Mouse (Mus musculus) 416B (cell line): ENCODE data around the gene Col27a1.

Experiments
- DNase-seq: peaks from one replicate; pipeline ENCODE4 v3.0.0; 2011; ENCODE audit warnings: low read depth

Col27a1 gene

DNA sequence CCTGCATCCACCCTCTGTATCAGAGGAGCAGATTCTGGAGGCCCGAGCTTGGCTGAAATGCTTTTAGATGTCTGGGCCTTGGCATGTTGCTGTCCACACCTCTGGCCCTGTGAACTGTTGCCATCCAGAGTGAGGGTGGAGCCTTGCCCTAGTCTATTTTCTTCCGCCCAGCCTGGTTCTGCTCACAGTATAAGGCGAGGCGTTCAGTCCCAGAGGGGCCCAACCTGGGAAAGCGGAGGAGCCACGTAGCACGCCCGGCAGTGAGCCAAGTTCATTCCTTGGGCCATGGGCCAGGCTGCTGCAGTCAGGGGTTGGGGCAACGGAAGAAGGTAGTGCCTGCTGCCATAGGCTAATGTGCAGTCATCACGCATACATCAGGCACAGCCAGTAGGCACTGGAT, 46.7 kb downstream of the Col27a1 start:
- DNase-seq = no peak

DNA sequence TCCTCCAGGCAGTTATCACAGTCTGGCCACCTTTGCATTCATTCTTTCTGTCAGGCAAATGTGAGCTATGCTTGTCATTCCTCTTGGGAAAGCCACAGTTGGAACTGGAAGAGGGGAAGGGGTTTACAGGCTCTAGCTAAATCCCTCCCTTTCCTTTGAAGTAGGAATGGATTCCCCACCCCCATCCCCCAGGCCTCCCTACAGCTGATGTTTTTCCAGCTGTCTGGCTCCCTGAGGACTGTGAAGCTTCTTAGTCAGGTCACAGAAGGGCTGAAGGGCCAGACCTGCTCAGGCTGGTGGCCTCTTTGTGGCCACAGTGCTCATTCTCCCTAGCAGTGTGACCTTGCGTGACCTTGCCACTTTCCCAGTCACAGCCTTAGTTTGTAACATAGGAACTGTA, 49.1 kb downstream of the Col27a1 start:
- no peak for DNase-seq

DNA sequence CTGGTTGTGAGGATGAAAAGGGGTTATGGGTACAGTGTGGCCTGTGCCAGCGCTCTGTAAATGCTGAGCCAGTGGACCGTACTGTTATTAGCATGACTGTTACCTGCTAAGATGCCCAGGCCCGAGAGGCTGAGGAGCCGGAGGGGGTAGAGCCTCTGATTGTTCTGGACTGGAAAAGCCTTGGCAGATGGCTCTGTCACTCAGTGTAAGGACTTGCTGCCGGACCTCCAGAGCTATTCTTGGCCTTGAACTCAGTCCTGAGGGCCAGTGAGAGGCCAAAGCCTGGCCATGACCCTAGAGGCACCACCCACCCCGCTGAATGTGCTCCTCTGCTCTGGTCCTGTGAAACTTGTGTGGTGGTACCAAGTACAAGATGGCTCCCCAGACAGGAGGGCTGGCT, 52.5 kb downstream of the Col27a1 start:
- DNase-seq = no peak

DNA sequence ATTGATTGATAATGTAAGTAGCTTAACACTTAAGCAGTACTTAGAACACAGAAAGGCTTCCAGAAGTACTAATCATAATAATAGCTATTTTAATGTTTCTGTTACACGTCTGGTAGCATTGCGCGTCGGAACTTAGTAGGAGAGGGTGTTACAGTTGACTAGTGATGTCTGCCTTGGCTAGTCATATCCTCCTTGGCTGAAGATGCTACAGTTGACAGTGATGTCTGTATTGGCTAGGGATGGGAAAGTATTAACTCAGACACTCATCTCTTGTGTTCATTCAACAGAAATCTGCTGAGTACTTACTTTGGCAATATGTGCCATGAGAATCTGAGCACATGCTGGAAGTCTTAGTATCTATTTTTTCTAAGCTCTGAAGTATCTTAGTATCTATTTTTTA, 53.3 kb downstream of the Col27a1 start:
- DNase-seq = no peak

DNA sequence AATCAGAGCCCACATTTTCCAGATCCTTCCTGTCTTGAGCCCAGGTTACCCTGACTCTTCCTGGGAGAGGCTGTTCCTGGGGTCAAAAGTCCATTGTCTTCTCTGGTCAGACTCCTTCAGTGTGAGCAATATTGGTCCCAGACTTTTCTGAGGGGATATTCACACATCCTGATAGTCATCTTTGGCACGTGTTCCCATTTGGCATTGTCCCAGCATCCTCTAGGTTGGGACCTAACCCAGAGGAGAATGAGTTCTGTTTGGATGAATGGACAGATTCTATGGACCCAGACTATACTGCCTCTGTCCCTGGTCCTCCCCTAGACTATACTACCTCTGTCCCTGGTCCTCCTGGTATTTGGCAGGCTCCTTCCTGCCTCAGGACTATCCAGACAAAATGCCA, 53.8 kb downstream of the Col27a1 start:
- DNase-seq = no peak

DNA sequence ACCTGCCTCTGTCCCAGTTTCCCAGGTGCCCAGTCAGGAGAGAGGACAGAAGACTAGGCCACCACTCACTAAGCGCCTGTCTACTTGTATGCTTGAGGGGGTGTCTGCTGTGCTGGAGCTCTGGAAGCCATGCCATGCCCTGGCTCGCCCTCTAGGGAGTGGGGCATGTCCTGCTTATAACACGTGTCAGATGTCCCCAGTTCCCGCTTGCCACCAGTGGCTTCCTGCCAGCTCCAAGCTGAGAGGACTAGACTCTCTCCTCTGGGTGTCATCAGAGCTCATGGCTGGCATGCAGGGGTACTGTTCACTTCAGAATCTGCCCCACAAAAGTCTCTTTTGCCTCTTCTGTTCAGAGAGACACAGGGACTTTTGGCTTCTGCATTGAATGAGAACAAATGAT, 55.0 kb downstream of the Col27a1 start:
- no peak for DNase-seq

DNA sequence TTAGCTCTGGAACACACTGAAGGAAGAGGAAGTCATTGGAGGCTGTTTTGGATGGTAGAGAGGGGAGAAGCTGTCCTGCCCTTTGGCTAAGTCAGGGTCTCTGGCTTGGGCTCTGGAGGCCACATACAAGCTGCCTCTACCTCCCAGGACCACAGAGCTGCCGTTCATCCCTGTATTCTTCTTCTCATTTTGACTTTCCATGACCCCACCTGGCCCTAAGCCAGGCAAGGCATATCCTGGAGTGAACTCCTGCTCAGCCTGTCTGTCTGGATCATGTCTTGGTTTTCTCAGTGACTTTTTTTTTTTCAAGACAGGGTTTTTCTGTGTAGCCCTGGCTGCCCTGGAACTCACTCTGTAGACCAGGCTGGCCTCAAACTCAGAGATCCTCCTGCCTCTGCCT, 60.7 kb downstream of the Col27a1 start:
- DNase-seq = no peak

DNA sequence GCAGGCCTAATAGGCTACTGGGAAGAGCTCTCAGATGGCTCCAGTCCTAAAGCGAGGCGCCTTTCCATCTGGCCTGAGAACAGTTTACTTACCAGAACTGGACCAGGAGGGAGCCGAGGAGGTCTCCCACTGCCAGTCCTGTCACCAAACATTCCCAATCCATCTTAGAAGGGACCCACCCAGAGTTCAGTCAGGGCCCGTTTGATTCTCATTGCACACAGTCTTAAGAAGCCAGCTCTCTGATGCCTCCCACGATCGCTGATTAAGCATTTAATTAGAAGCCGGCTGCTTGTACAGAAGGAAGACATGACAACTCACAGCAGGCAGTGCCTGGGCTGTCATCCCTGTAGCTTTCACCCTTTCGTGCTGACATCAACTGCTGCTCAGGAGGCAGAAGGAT, 61.4 kb downstream of the Col27a1 start:
- DNase-seq = no peak

DNA sequence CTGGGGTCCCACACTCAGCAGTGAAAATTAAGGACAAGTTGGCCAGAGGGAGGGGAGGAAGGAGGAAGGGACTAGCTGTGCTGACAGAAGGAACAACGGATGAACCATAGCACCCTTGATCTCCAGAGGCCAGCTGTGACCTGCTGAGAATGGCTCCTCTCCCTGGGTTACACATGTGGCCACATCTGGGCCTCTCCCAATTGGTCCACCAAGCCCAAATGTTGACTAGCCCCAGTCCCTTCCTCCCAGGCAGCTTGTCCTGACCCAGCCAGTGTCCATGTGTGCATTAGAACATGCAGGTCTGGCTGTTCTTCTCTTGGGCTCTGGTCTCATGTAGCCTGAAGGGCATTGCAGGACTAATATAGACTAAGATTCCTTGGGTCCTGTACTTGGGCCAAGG, 62.8 kb downstream of the Col27a1 start:
- DNase-seq = no peak

DNA sequence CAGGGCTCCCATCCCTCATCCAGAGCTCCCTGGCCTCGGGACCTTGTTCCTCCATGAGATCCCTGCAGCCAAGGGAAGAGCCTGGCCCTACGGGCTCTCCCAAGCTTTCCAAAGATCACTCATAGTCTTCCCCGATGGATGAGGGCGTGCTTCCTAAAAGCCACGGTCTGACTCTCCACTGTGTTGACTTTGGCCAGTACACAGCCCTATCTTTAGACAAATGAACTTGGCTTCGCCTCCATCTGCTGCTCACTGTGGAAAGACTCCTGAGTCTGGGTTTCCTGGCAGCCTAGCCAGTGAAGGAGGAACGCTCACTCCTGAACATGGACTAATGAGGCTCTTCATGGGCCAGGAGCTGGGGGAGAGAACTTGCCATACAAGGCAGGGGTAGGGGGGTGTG, 65.0 kb downstream of the Col27a1 start:
- DNase-seq = no peak

DNA sequence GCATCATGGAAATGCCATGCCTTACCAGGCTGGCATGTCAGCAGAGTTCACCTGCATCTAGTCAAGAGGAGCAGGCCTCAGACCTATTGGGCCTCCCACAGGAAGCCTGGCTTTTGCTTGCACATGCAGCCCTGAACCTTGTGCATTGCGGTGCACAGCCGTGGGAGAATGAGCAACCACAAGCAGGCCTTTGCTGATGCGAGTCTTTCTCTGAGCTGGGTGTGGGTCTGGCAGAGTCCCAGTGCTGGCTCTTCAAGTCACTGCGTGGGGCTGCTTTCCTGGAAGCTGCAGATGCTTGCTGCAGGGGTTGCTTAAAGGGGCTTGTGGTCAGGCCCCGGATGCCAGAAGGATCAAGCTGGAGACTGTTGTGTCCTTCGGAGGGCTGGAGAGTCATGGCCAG, 67.9 kb downstream of the Col27a1 start:
- no peak for DNase-seq

DNA sequence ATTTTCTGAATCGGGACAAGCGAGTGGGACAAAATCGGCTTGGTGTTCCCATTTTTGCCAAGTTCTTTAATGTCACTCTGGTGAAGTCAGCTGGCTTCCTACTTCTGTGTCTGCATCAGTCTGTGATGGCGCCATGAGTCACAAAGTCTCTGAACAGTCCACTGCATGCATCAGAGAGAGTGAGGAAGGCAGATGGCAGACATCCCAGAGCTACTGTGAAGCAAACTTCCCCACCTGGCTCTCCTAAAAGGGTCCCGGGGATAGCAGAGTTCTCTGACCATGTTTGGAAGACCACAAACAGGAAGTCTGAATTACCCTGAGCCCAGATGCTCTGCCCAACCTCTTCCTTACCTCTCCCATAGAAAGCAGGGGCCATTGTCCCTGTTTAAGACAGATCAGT, 69.5 kb downstream of the Col27a1 start:
- DNase-seq = no peak

DNA sequence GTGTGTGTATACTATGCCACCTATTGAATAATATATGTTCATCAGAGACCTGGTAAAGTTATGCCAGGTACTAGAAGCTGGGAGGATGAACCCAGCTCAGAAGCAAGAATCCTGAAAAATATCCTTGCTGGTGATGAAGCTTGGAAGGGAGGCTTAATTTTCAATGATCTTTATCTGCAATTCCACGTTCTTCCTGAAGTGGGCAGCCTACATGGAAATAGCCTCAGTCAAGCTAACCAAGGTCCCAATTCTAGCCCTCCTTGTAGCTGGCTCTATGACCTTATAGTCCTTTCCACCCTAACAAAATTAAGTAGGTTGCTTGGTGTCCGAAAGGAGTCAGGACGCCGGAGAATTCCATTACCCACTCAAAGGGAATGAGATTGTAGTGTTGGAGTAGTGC, 72.2 kb downstream of the Col27a1 start:
- DNase-seq = no peak

DNA sequence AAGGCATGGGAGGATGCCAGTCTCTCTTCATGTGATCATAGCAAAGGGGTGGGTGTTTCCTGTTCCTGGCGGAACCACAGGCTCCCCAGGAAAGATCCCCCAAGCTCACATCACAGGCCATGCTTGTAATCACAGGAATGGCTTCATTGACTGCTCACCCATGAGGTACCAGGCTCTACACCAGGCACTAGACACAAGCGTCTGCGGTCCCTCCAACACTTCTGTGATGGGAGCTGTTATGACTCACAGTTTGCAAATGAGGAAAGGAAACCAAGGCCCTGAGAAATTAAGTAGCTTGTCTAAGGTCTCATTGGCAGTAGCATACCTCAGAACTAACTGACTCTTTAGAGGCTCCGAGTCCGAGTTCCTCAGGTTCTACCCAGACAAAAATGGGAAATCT, 74.7 kb downstream of the Col27a1 start:
- no peak for DNase-seq

DNA sequence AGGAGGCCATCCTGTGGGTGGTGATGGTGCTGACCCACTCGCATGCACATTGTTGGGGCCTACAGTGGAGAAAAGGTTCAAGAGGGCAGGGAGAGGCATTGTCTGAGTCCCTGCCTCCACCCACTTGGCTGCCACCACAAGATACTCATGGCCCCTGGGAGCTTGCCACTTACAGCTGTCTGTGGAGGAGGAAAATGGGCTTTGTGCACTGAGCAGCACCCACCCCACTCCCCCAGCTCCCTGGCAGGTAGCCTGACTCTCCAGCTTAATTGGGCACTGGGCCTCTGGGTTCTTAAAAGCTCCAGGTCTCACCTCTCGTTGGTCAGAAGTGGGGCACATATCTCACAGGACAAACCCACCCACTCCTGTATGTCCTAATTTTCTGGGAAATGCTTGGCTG, 76.3 kb downstream of the Col27a1 start:
- no peak for DNase-seq

DNA sequence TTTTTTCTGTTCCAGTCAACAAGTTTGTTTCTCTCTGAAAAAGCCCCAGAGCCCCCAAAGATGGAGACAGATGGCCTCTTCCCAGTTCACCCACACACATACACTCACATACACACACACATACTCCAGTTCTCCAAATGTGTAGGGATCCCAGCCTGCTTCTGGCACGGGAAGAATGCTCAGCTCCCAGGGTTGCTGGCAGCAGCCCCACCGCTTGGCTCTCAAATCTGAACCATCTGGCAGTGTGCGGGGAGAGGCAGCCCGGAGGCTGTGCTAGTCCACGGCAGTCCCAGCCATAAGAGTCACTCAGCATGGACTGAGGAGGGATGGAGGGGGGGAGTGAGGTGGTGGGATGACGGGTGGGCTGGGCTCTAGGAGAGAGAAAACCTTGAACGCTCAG, 77.3 kb downstream of the Col27a1 start:
- DNase-seq = no peak

DNA sequence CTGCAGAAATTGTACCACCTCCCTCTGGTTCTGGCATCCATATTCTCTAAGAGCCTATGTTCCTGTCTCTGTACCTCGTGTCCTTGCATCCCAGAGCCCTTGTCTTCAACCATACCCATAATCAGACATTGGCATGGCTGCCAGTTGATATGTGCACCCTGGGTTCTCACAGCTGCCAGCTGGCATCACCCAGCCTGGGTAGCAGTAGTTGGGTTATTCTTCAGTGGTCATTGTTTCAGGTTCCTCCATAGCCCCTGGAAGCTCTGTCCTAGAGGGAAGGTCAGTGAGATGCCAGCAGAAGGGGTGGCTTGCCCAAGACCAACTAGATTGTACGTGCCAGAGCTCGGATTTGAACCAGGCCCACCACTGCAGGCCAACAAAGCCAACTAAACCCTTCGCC, 77.9 kb downstream of the Col27a1 start:
- no peak for DNase-seq

DNA sequence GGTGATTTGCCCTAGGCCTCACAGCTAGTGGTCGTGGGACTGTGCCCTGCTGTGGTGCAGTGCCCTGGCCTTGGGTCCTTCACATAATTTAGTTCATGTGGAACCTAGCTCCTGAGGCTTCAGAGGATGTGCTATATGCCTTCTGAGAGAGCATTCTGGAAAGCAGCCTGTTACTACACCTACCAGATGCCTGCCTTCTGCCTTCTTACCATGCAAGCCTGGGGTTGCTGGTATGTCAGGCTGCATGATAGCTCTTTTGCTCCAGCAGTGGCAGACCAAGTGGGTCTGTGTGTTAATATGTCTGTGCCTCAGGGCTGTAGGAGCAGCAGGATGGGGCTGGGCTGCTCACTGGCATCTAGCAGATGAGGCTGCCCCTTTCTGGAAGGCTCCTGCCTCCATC, 81.8 kb downstream of the Col27a1 start:
- DNase-seq = no peak

DNA sequence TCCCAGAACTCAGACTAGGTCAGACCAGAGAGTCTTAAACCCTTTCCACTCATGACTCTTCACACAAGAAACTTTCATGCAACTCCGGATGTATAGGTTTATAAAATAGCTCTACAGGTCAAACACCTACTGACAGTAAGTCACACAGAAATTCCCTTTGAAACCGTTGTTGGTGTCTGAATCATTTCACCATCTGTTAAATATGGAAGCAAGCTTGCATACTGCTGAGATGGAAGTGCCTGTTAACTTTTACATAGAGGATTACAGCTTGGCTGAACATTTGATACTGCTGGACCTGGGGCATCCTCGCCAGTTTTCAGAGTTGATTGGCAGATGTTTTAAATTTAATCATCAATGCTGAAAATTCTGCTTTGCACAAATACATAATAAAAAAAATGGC, 82.5 kb downstream of the Col27a1 start:
- no peak for DNase-seq

DNA sequence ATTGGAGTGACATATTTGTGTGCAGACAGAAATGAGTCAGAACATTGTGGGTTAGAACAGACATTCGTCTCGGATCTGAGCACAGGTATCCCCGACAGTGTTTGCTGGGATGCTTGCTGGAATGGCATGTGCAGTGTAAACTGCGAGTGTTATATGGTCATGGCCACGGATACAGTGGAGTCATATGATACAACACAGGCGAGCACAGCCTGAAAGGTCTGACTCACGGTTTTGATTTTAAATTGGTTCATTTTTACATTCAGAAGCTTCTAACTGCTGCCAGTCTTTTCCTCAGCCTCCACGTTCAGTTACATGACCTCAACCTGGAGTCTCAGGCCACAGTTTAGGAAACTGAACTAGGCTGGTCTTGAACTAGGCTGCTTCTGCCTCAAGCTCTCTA, 83.1 kb downstream of the Col27a1 start:
- no peak for DNase-seq

DNA sequence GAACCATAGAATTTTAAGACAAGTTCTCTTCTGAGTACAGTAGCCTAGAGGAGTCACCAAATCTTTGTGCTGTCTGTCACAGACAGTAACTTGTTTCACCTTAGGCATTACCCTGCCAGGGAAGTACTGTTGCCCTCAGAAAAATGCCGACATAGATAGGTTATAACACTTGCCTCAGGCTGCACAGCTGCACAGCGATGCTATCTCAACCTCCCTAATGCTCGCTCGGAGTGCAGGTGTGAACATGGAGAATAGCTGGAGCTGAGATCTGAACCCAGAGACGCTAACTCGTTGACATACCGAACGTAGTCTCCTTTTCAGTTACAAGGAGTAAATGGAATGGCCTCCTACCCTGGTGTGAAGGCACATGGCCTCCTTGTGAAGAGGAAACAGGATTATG, 84.4 kb downstream of the Col27a1 start:
- DNase-seq = no peak

DNA sequence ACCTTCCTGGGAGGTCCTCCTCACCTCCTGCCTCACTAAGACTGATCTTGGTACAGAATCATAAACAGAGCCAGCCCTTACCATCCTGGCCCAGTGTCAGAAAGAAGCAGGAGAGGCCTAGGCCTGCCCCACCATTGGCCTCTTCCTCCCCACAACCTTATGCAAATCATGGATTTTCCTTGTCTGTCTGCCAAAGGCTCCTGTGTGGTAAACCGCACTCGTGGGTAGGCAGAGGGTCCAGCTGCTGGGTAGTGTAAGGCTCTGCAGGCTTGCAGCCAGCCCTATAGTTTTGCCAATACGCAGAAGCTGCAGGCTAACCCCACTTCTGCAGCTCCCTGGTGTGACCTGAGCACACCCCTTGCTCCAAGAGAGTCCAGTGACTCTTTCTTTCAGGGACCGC, 88.8 kb downstream of the Col27a1 start:
- DNase-seq = no peak

DNA sequence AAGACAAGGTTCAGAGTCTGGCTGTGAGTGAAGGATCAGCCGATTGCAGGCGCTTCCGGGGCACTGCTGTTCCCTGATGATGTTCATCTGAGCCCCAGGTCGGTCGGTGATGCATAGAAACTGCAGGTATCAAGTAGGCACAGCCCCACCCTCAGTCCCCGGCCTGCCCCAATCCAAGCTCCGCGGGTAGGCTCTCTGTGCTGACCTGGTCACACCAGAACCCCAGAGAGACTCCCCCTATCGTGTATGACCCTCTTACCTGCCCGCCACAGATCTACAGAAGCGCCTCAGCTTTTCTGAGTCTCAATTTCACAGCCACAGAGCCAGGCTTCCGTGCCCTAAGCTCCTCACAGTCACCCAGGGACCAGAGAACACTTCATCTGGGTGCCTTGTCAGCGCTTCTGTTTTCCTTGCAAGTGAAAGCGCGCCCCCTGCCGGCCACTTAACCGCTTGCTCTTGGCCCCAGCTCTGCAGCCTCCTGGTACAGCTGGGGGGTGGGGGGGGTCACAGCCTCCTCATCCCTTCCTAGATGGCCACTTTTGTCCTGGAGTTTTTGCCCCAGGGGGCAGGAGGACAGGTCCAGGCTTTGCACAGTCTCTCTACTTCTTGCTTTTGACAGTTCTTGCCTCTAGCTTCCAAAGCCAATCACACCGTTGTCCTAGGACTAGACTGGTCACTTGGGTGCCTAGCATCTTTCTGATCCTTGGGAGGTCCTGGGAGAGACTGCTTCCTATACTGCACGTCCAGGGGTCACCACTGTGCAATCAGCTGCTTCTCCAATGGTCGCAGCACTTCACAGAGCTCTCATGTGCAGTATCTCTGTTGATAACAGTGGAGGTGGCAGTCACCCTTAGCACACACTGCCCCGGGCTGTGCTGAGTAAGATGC, 93.6 kb downstream of the Col27a1 start:
- peak; percentile 61 for DNase-seq

DNA sequence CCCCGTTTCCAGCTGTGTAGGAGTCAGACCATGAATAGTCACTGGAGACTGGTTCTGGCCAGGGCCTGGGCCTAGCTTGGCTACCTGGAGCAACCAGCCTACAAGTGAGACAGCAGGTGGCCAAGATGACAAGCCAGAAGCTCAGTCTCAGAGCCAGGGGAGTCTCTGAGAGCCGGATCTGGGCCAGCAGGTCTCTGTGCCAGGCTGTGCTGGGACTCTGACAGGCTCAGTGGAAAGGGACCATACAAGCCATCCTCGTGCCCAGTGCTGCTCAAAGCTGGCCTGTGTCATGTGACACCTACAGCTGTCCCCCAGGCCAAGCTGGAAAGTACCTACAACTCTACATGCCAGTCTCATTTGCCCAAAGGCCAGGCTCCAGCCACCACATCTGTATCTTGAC, 94.5 kb downstream of the Col27a1 start:
- DNase-seq = no peak
